Mouse (Mus musculus): ENCODE measurements at regions not wholly inside any gene's neighbourhood (a gene's known extent, or its start where the extent isn't known, plus 50 kb on each side); places are given as distances from the start of the nearest gene placed in this dataset.

- TF ChIP-seq GATA1 (IDR thresholded peaks at IDR 0.05; ENCODE audit: low read length): no peak
Observed at GRCm38 (mm10) chr1:151125764-151126485, 56.4 kb upstream of the Gm47985 start.

GRCm38 (mm10) chr1:151126756-151127155 lies 55.6 kb upstream of the Gm47985 start:
- TF ChIP-seq GATA1 (IDR thresholded peaks at IDR 0.05; ENCODE audit: low read length): no peak

DNA sequence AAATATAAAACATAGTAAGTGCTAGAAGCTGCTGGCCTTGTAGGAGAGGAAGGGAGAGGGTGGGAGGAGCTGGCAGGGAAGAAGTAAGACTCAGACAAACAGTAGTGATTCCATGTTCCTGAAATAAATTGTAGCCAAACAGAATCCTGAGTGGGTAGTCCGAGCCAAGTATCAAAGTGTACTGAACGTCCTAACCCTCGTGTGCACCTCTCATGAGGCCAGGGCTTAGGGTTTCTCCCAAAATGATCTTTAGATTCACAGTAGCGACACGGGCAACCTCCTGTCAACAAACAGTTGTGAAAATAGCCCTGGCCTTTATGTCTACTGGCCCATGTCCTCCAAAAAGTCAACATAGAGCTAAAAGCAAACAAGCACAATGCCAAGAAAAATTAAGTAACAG lies 54.3 kb upstream of the Gm47985 start:
- no peak for TF ChIP-seq GATA1 (IDR thresholded peaks at IDR 0.05; ENCODE audit: low read length)

- no peak for TF ChIP-seq GATA1 (IDR thresholded peaks at IDR 0.05; ENCODE audit: low read length)
Observed at GRCm38 (mm10) chr1:151128955-151129354, 53.4 kb upstream of the Gm47985 start.

DNA sequence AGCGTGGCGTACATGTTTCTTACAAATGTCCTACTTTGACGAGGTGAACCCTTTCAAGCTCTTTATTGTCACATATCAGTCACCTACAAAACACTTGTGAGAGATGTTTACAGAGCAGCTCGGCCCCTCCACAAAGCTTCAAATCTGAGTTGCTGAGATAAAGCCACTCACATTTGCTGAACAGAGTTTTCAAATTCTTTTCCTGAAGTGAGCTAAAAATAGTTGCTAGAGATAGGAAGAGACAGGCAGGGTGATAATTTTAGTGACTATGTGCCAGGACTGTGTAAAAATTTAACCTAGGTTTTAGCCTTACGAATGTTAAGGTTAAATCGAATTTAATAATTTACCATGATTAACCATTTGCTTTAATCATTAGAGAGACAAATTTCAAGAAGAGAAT lies 52.3 kb upstream of the Gm47985 start:
- TF ChIP-seq GATA1 (IDR thresholded peaks at IDR 0.05; ENCODE audit: low read length): no peak

GRCm38 (mm10) chr1:151130845-151131626 lies 51.3 kb upstream of the Gm47985 start:
- no peak for TF ChIP-seq GATA1 (IDR thresholded peaks at IDR 0.05; ENCODE audit: low read length)

DNA sequence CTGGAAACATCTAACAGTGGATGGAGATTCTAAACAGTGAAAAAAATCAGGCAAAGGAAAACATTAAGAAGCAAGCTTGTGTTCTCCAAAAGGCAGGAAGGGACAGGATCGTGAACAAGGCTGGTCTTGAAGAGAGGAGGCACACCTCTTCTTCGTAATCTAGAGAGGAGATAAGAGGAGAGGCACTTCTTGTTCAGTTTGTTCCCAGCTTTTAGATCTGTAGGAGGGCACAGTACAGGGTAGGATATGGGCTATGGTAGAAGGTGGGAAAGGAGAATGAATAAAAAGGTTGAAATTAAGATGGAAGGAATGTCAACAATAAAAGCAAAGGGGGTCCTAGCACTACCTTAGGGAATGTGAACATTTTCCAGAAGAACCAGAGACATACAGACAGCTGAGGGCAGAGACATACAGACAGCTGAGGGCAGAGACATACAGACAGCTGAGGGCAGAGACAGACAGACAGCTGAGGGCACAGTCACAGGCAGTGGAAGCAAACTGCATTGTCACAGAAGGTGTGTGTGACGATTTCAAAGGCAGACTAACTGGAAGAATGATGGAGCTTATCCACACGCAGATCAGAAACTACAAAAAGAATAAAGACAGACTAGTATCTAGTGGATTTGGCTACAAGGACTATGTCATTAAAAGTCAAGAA lies 50.6 kb upstream of the Gm47985 start:
- TF ChIP-seq GATA1 (IDR thresholded peaks at IDR 0.05; ENCODE audit: low read length): no peak
